Mouse (Mus musculus) stomach, embryonic 14.5 days (tissue): ENCODE measurements around the gene Plcb2. TPM values are rescaled to one million over a fixed set of nuclear protein-coding genes. Genes with fewer than 3 reads are reported as not detected.

Experiments
- ATAC-seq: fragments of 200-750 bp; cut with Nextera tagmentation; 2 replicates; pipeline ENCODE4 v1.8.0; 2017; ENCODE audit warnings: low read depth, moderate TSS enrichment; ENCODE audit not compliant: insufficient number of reproducible peaks, insufficient read depth, low FRiP score
- H3K27ac ChIP-seq: fragments of 300-500 bp; sonication (generic); 2 replicates; pipeline ENCODE4 v1.5.1; 2014; ENCODE audit warnings: mild to moderate bottlenecking, low read length, moderate library complexity, mixed read lengths
- H3K27me3 ChIP-seq: fragments of 300-500 bp; sonication (generic); 2 replicates; pipeline ENCODE4 v1.6.1; 2014; ENCODE audit warnings: low read length, control low read depth, mixed read lengths; ENCODE audit not compliant: control insufficient read depth, insufficient read depth
- H3K36me3 ChIP-seq: fragments of 300-500 bp; sonication (generic); 2 replicates; pipeline ENCODE4 v1.6.1; 2014; ENCODE audit warnings: mild to moderate bottlenecking, control low read depth, low read length, moderate library complexity, mixed read lengths; ENCODE audit not compliant: control insufficient read depth, insufficient read depth
- H3K4me1 ChIP-seq: fragments of 300-500 bp; sonication (generic); 2 replicates; pipeline ENCODE4 v1.6.1; 2014; ENCODE audit warnings: low read length, control low read depth, mixed read lengths; ENCODE audit not compliant: control insufficient read depth, insufficient read depth
- H3K4me2 ChIP-seq: fragments of 300-500 bp; sonication (generic); replicated peaks from 2 replicates; pipeline ENCODE4 v1.6.1; 2014; ENCODE audit warnings: low read depth, low read length, control low read depth
- H3K4me3 ChIP-seq: fragments of 300-500 bp; sonication (generic); 2 replicates; pipeline ENCODE4 v1.5.1; 2014; ENCODE audit warnings: low read depth, low read length, control low read depth
- H3K9ac ChIP-seq: fragments of 300-500 bp; sonication (generic); replicated peaks from 2 replicates; pipeline ENCODE4 v1.6.1; 2014; ENCODE audit warnings: low read depth, mild to moderate bottlenecking, control low read depth, low read length, moderate library complexity, mixed read lengths
- H3K9me3 ChIP-seq: fragments of 300-500 bp; sonication (generic); 2 replicates; pipeline ENCODE4 v1.6.1; 2016; ENCODE audit warnings: low read depth, low read length, control low read depth; ENCODE audit not compliant: control insufficient read depth
- WGBS: fragments of 180-500 bp; shearing (Covaris S2); extraction: QIAGEN DNeasy Blood & Tissue Kit; methylation state at CpG from one replicate; pipeline ENCODE4 v1.1.7; 2014; 5-methylcytosine and 5-hydroxymethylcytosine counted together
- polyA plus RNA-seq: library from polyadenylated mRNA; unstranded; fragments of >200 nt; fragmentation: Nextera tagmentation; extraction: Ambion mirVana; gene quantifications from 2 replicates; pipeline ENCODE4 v1.2.1, GENCODE M21; 2014

Gene Plcb2
- polyA plus RNA-seq, 1 experiment from 2014 or later, result 1.3 TPM

DNA sequence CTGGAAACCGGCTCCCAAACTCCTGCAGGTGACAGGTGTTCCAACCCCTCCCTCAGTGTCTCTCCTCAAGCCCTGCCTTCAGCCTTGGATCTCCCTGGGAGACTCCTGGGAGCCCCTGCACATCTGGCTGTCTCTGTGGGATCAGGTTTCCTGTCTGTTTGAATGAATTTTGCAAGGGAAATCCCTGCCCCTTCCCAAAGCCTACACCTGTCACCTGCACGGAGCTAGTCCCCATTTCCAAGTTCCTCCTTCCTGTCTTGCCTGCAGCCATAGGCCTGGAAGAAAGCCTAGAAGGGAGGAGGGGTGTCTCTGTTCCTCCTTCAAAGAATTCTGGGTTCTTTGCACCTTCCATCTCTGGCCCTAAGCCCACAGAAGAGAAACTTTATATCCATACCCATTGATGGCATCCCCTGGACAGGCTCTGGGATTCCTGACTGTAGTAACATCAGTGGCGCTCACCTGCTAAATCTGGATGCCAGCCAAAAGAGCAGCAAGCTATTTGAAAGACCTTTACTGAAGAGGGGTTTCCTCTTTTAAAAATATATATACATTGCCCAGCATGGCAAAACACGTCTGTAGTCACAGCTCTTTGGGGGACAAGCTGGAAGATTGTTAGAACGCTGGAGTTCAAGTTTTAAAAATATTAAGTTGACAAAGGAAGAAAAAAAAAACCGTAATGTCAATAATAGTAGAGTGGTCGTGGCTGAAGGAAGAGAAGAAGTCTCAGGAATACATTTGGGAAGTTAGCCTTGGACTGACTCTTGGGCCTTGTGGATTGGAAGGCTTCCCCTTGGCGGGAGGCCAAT is 1.8 kb upstream of the Plcb2 start:
- no peaks in the 10 kb centered on the region for H3K27me3 ChIP-seq
- H3K9me3 ChIP-seq, result no peaks in the 10 kb centered on the region
- WGBS, result 19% methylated on average over 8 of the region's 8 CpGs
- no peak overlapping the region for H3K4me2 ChIP-seq
- H3K9ac ChIP-seq, result no peak overlapping the region
- no peaks in the 10 kb centered on the region for H3K36me3 ChIP-seq
- H3K4me1 ChIP-seq, result peaks cover 21% of the 10 kb centered on the region
- no peak overlapping the region for H3K4me3 ChIP-seq
- H3K27ac ChIP-seq, result no peak overlapping the region
- no peak for ATAC-seq

DNA sequence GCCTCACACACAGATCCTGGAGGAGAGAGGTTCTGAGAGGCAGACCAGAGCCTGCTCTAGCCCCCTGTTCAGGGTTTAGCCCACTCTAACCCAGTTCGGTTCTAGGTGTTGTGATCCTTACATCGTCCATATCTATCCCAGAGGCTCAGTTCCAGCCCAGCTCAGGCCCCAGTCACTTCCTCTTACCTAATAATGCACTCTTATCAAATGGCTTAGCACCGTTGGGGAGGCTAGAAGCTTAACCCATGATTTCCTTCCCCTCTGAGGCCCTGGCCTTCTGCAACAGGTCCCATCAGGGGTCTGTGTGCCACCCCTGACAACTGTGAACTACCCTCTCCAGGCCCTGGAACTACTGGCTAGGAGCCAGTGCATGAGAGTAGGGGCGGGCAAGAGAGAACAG is 956 bp upstream of the Plcb2 start:
- 47% methylated on average over 4 of the region's 4 CpGs for WGBS
- H3K4me1 ChIP-seq, result peaks cover 21% of the 10 kb centered on the region
- H3K27me3 ChIP-seq, result no peaks in the 10 kb centered on the region
- no peaks in the 10 kb centered on the region for H3K9me3 ChIP-seq
- ATAC-seq, result no peak
- H3K36me3 ChIP-seq, result no peaks in the 10 kb centered on the region
- no peak overlapping the region for H3K9ac ChIP-seq
- no peak overlapping the region for H3K4me3 ChIP-seq
- no peak overlapping the region for H3K4me2 ChIP-seq
- no peak overlapping the region; the same call in 1 of the 2 replicates for H3K27ac ChIP-seq

DNA sequence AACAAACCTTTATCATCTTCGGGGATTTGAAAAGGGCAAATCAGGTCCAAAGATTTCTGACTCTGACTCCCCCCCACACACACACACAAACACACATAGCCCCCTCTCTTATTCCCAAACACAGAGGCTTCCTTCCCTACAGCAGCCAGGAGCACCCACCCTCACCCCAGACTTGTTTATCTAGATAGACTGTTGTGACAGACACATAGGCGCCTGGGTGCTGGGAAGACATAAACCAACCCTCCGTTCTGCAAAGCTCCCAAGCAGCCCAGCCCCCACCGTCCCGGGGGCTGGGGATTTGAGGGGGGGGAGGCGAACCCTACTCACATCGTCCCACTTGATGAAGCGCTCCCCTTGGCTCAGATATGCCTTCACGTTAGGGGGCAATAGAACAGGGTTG is 327 bp downstream of the Plcb2 start:
- 12% methylated on average over 9 of the region's 9 CpGs for WGBS
- H3K4me1 ChIP-seq, result peaks cover 21% of the 10 kb centered on the region
- H3K9me3 ChIP-seq, result no peaks in the 10 kb centered on the region
- H3K27ac ChIP-seq, result peak overlapping the region; percentile 40; the same call in 1 of the 2 replicates
- 0 out of 2 replicates have a peak, but pooled peaks have one; percentile 7 for ATAC-seq
- H3K9ac ChIP-seq, result no peak overlapping the region
- H3K4me3 ChIP-seq, result 0 out of 2 replicates have a peak overlapping the region, but pooled peaks have one; percentile 0
- H3K4me2 ChIP-seq, result peak overlapping the region; percentile 3
- H3K36me3 ChIP-seq, result no peaks in the 10 kb centered on the region
- H3K27me3 ChIP-seq, result no peaks in the 10 kb centered on the region

DNA sequence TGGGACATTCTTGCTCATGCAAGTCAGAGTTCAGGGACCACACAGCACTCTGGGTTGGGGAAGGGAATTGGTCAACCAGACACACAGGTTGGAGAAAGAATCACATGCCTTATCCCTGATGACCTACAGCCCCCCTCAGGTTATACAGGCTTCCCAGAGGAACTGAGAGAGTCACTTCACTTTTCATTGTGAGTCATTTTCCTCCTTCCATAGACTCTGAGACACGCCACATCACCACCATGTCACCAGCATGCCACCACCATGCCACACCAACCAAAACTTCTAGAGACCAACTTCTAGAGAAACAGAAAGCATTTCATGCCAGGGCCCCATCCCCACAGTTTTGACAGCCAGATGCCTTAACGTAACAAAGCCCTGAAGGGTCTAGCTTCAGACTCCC is 1.4 kb downstream of the Plcb2 start:
- Histone ChIP-seq H3K4me3 (no peak overlapping the region), H3K9ac (no peak overlapping the region), H3K27me3 (no peaks in the 10 kb centered on the region), H3K36me3 (no peaks in the 10 kb centered on the region), H3K4me2 (no peak overlapping the region), H3K9me3 (no peaks in the 10 kb centered on the region), H3K27ac (no peak overlapping the region), H3K4me1 (peaks cover 21% of the 10 kb centered on the region)
- 92% methylated on average over 2 of the region's 2 CpGs for WGBS
- no peak for ATAC-seq

DNA sequence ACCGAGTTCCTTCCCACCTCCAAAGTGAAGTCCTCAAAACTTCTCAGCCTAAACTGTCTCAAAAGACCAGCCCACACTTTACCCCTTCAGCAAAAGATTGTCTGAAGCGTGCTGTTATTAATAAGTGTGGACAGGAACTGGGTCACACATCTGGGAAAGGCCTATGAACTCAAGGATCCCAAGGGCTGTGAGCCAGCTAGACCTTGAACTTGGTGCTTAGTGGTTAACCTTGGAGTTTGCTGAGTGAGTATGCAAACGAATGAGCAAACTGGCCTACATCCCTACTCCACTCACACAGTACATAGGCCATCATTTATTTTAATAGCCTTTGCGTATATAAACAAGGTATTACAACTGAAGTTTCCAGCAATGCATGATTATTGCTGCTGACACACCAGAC is 2.7 kb downstream of the Plcb2 start:
- H3K36me3 ChIP-seq, result no peaks in the 10 kb centered on the region
- no peak overlapping the region for H3K27ac ChIP-seq
- ATAC-seq, result no peak
- H3K4me3 ChIP-seq, result no peak overlapping the region
- no peaks in the 10 kb centered on the region for H3K27me3 ChIP-seq
- peaks cover 21% of the 10 kb centered on the region for H3K4me1 ChIP-seq
- 80% methylated on average over 4 of the region's 4 CpGs for WGBS
- no peaks in the 10 kb centered on the region for H3K9me3 ChIP-seq
- no peak overlapping the region for H3K9ac ChIP-seq
- H3K4me2 ChIP-seq, result no peak overlapping the region

DNA sequence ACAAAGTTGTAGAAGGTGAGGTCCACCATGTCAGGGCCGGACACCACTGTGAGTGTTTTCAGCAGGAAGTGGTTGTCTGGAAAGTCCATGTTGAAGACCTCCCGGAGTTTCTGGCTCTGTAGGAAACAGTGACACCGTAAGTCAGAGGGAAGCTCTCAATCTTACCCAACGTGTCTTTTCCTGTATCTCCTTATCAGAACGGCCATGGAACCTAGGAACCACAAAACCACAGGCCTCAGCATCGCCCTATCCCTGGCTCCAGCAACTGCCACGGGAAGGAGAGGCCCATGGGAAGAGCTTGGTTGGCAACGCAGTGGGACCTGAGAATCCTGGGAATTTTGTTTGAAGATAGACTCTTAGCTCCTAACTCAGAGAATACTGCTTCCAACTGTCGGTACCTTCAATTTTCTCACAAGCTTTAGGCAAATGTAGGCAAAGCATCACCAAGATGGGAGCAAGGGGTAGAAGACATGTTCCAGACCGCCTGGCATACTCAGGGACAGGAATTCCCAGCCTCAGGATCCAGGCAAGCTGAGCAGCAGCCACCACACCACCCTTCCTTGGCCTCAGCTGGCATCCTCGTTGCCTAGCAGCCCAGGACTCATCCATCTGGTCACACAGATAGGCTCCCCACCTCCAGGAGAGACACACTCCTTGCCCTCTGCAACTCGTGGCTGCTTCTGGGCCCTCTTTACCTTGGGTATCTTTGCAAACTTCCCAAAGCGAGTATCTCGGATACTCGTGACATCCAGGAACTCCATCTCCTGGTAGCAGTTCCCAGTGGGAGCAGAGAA is 4.3 kb downstream of the Plcb2 start:
- Histone ChIP-seq H3K27me3 (no peaks in the 10 kb centered on the region), H3K9me3 (no peaks in the 10 kb centered on the region), H3K4me2 (no peak overlapping the region), H3K27ac (no peak overlapping the region), H3K36me3 (no peaks in the 10 kb centered on the region), H3K9ac (no peak overlapping the region), H3K4me3 (no peak overlapping the region), H3K4me1 (peaks cover 13% of the 10 kb centered on the region)
- ATAC-seq, result no peak
- WGBS, result 74% methylated on average over 15 of the region's 15 CpGs

DNA sequence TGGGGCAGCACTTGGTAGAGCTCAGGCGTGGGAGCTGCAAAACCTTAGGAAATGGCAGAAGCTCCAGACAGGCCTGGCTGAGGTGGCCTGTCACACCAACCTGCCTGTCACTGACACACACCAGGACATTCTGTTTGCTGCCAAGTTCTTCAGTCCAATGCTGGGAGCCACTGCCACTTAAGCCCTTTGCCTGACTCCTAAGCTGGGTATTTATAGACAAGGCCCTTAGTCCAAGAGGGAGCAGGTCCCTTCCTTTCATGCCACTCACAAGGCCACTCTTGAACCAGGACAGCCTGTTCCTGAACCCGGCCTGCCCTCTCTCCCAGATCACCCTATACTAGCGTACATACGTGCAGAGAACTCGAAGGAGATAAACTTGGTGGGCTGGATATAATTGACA is 11.6 kb downstream of the Plcb2 start:
- ATAC-seq, result no peak
- no peaks in the 10 kb centered on the region for H3K4me1 ChIP-seq
- peaks cover 15% of the 10 kb centered on the region; the same call in 1 of the 2 replicates for H3K27me3 ChIP-seq
- no peak overlapping the region for H3K9ac ChIP-seq
- H3K4me2 ChIP-seq, result no peak overlapping the region
- 83% methylated on average over 5 of the region's 5 CpGs for WGBS
- no peak overlapping the region for H3K4me3 ChIP-seq
- no peaks in the 10 kb centered on the region for H3K9me3 ChIP-seq
- no peaks in the 10 kb centered on the region for H3K36me3 ChIP-seq
- H3K27ac ChIP-seq, result no peak overlapping the region

DNA sequence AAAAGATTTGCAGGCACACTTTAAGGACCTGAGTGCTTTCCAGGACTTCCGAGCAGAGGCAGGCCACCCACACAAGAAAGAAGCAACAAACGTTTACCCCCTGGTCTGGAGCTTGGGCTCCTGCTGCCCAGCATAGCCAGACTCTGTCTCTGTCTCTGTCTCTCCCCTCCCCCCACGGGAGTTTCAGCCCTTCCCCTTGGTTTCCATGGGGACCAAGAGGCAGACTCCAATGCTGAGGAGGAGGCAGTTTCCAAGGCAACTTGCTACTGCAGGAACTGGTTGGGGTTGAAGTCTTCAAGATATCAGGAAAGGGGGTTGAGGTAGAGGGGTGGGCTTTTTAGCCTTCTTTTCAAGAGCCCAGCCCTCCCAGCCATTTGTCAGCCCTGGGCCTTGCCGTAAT is 14.0 kb downstream of the Plcb2 start:
- Histone ChIP-seq H3K4me1 (peaks cover 3% of the 10 kb centered on the region; the same call in 1 of the 2 replicates), H3K36me3 (no peaks in the 10 kb centered on the region), H3K4me2 (no peak overlapping the region), H3K4me3 (no peak overlapping the region), H3K27me3 (peaks cover 26% of the 10 kb centered on the region), H3K9ac (no peak overlapping the region), H3K27ac (no peak overlapping the region), H3K9me3 (no peaks in the 10 kb centered on the region)
- no peak for ATAC-seq
- 50% methylated on average over 4 of the region's 4 CpGs for WGBS
